Mouse (Mus musculus): ENCODE results near the gene Hook2. TPM values are rescaled to one million over a fixed set of nuclear protein-coding genes. Genes with fewer than 3 reads are reported as not detected.

Hook2 gene
- polyA plus RNA-seq, 2 experiments: 3.2 to 4.3 TPM

DNA sequence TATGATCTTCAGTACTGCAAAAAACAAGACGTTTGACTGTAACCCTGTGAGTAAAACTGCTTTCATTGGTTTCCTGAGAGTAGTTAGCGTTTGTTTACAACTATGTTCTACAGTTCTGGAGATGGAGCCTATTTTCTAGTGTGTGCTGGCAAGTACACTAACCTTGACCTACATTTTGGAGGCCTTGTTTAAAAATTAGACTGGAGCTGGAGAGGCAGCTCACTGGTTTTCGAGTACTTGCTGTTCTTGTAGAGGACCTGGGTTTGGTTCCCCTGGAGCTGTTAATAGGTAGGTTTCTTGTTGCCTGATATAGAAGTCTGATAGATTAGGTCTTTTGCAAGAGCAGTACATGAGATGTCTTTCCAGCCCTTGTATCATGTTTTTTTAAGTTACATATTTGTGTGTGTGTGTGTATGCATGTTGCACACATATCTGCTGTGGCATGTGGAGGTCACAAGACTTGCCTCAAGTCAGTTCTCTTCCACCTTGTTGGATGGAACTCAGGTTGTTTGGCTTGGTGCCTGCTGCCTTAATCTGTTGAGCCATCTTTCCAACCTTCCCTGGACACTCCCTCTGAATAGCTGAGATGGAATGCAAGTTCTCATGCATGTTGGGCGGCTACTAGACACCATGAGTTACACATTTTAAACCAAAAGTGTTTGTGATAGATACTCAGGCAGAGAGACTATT lies 42.4 kb downstream of the Hook2 start:
- 73% methylated on average over 4 of the region's 4 CpGs for WGBS (ENCODE audit: insufficient replicate concordance)
- peaks cover 19 to 22% of the 10 kb centered on the region in 2 experiments for H3K4me1 ChIP-seq (replicated peaks; ENCODE audit: control insufficient read depth in 2 of 2, insufficient read depth in 2 of 2, low read length in 1 of 2)
- DNase-seq (ENCODE audit: low read depth in 3 of 3, low spot score in 3 of 3): no peak

DNA sequence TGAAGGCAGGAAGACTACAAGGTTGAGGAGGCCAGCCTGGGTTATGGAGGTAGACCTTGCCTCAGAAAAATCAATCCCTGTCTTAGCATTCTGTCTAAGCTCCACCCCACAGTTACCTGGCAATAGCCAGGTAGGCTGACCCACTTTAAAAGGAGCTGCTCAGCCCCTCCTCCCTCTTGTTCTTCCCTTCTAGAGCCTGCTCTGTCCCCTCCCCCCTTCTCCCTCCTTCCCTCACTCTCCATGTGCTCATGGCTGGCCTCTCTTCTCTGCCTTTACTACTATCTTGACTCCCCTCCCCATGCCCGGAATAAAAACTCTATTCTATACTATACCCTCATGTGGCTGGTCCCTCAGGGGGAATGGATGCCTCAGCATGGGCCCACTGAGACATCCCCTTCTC lies 43.5 kb downstream of the Hook2 start:
- H3K4me1 ChIP-seq (replicated peaks; ENCODE audit: control insufficient read depth in 2 of 2, insufficient read depth in 2 of 2, low read length in 1 of 2): peaks cover 16 to 18% of the 10 kb centered on the region in 2 experiments
- peak overlapping the region; percentile 98 for H3K4me2 ChIP-seq (ENCODE audit: low read depth)

More for the DNA sequence above, 42.4 kb downstream of the Hook2 start:
- Histone ChIP-seq H3K27me3 (ENCODE audit: control insufficient read depth, insufficient read depth, low read length) (no peaks in the 10 kb centered on the region), H3K36me3 (replicated peaks; ENCODE audit: control insufficient read depth, insufficient read depth, low read depth) (peaks cover 37% of the 10 kb centered on the region), H3K4me2 (ENCODE audit: low read depth) (no peak overlapping the region), H3K9ac (replicated peaks) (no peak overlapping the region), H3K27ac (no peak overlapping the region), H3K4me3 (ENCODE audit: insufficient read depth in 1 of 2, low read depth in 2 of 2, low read length in 2 of 2) (no peak overlapping the region), H3K9me3 (ENCODE audit: control insufficient read depth, low read length) (no peaks in the 10 kb centered on the region)
- TF ChIP-seq EP300 (IDR thresholded peaks at IDR 0.05; ENCODE audit: low read depth) (no peak), CTCF (IDR thresholded peaks at IDR 0.05; ENCODE audit: low read depth) (no peak)
- no peak for ATAC-seq (ENCODE audit: insufficient read depth)

DNA sequence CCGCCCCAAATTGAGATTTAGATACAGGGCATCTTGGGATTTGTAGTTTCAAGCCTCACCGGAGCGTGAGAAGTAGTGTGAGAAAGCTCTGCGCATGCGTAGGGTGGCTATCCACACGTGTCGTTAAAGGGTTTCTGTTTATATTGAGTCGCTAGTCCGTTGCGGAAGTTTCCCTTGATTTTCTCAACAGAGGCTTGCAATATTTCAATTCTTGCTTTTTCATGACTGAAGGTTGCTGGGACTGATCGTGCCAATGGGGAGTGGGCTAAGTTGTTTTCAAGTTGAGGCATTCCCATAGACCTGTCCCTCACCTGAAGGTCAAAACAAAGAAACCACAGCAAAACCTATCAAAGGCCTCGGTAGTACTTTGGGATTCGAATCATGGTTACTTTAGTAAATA lies 44.4 kb downstream of the Hook2 start:
- Histone ChIP-seq H3K4me3 (ENCODE audit: insufficient read depth in 1 of 2, low read depth in 2 of 2, low read length in 2 of 2) (peak overlapping the region; percentile 50 to 79), H3K4me1 (replicated peaks; ENCODE audit: control insufficient read depth in 2 of 2, insufficient read depth in 2 of 2, low read length in 1 of 2) (peaks cover 15 to 18% of the 10 kb centered on the region in 2 experiments), H3K27ac (peak overlapping the region; percentile 75), H3K4me2 (ENCODE audit: low read depth) (peak overlapping the region; percentile 98), H3K9ac (replicated peaks) (peak overlapping the region; percentile 75), H3K36me3 (replicated peaks; ENCODE audit: control insufficient read depth, insufficient read depth, low read depth) (peaks cover 32% of the 10 kb centered on the region), H3K9me3 (ENCODE audit: control insufficient read depth, low read length) (no peaks in the 10 kb centered on the region), H3K27me3 (ENCODE audit: control insufficient read depth, insufficient read depth, low read length) (no peaks in the 10 kb centered on the region)
- 2% methylated on average over 13 of the region's 13 CpGs for WGBS (ENCODE audit: insufficient replicate concordance)
- TF ChIP-seq EP300 (IDR thresholded peaks at IDR 0.05; ENCODE audit: low read depth): no peak
- no peak for TF ChIP-seq CTCF (IDR thresholded peaks at IDR 0.05; ENCODE audit: low read depth)
- peak; percentile 70 to 71 (median 71) for DNase-seq (ENCODE audit: low read depth in 3 of 3, low spot score in 3 of 3)
- no peak for ATAC-seq (ENCODE audit: insufficient read depth)

More for the DNA sequence above, 43.5 kb downstream of the Hook2 start:
- Histone ChIP-seq H3K4me3 (ENCODE audit: insufficient read depth in 1 of 2, low read depth in 2 of 2, low read length in 2 of 2) (no peak overlapping the region), H3K27ac (0 out of 2 replicates have a peak overlapping the region, but pooled peaks have one; percentile 9), H3K9me3 (ENCODE audit: control insufficient read depth, low read length) (no peaks in the 10 kb centered on the region), H3K9ac (replicated peaks) (no peak overlapping the region), H3K27me3 (ENCODE audit: control insufficient read depth, insufficient read depth, low read length) (no peaks in the 10 kb centered on the region), H3K36me3 (replicated peaks; ENCODE audit: control insufficient read depth, insufficient read depth, low read depth) (peaks cover 37% of the 10 kb centered on the region)
- ATAC-seq (ENCODE audit: insufficient read depth) (no peak), DNase-seq (ENCODE audit: low read depth in 3 of 3, low spot score in 3 of 3) (no peak)
- 40% methylated on average over 1 of the region's 1 CpGs for WGBS (ENCODE audit: insufficient replicate concordance)
- TF ChIP-seq CTCF (IDR thresholded peaks at IDR 0.05; ENCODE audit: low read depth) (no peak), EP300 (IDR thresholded peaks at IDR 0.05; ENCODE audit: low read depth) (no peak)

DNA sequence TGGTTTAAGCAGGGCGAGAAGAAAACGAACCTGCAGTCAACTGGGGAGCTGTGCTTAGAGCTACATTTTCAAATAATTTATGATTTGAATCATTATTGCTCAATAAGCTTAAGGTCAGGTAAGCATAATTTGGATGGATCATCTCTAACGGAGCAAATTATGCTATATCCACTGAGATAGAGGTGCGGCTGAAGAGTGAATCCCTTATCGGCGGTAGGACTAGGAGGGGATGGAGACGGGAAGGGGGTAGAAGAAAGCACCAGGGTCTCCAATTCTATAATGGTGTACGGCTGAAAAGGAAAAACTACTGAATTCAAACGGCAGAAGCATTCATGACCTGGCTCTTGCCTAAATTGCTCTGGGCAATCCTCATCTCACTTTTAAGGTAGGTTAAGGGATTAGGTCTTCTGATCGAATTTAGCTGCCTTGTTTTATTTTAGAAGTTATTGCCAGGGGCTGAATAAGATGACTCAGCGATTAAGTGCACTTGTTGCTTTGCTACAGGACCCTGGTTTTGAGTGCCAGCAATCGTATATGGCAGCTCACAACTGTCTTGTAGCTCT lies 44.8 kb downstream of the Hook2 start:
- TF ChIP-seq EP300 (IDR thresholded peaks at IDR 0.05; ENCODE audit: low read depth) (no peak), CTCF (IDR thresholded peaks at IDR 0.05; ENCODE audit: low read depth) (no peak)
- H3K4me3 ChIP-seq (ENCODE audit: insufficient read depth in 1 of 2, low read depth in 2 of 2, low read length in 2 of 2): peak overlapping the region; percentile 79 to 91
- peaks cover 15 to 18% of the 10 kb centered on the region in 2 experiments for H3K4me1 ChIP-seq (replicated peaks; ENCODE audit: control insufficient read depth in 2 of 2, insufficient read depth in 2 of 2, low read length in 1 of 2)
- no peak for ATAC-seq (ENCODE audit: insufficient read depth)
- peaks cover 32% of the 10 kb centered on the region for H3K36me3 ChIP-seq (replicated peaks; ENCODE audit: control insufficient read depth, insufficient read depth, low read depth)
- H3K4me2 ChIP-seq (ENCODE audit: low read depth): peak overlapping the region; percentile 98
- peak overlapping the region; percentile 75 for H3K9ac ChIP-seq (replicated peaks)
- H3K27ac ChIP-seq: peak overlapping the region; percentile 75
- H3K9me3 ChIP-seq (ENCODE audit: control insufficient read depth, low read length): no peaks in the 10 kb centered on the region
- no peak for DNase-seq (ENCODE audit: low read depth in 3 of 3, low spot score in 3 of 3)
- no peaks in the 10 kb centered on the region for H3K27me3 ChIP-seq (ENCODE audit: control insufficient read depth, insufficient read depth, low read length)
- 2% methylated on average over 12 of the region's 12 CpGs for WGBS (ENCODE audit: insufficient replicate concordance)

DNA sequence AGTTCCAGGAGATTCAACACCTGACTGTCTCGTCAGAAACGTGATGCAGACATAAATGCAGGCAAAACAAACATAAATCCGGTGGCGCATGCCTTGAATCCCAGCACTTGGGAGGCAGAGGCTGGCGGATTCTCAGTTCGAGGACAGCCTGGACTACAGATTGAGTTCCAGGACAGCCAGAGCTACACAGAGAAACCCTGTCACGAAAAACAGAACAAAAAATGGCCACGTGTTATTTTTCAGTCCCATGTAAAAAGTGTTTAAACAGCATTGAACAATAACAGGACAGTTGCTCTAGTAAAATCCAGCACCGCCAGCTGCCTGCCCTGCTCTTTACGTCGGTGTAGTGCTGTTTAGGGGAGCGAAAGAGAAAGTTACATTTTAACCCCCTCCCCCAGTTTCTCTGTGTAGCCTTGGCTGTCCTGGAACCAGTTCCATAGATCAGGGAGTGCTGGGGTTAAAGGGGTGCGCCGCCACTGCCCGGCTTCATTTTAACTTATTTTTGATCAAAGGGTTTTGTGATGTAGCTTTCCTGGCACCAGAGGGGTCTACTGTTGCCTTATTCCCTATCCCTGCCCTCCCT lies 45.4 kb downstream of the Hook2 start:
- Histone ChIP-seq H3K27ac (peak overlapping the region; percentile 75), H3K27me3 (ENCODE audit: control insufficient read depth, insufficient read depth, low read length) (no peaks in the 10 kb centered on the region), H3K36me3 (replicated peaks; ENCODE audit: control insufficient read depth, insufficient read depth, low read depth) (peaks cover 33% of the 10 kb centered on the region), H3K9ac (replicated peaks) (peak overlapping the region; percentile 75), H3K4me3 (ENCODE audit: insufficient read depth in 1 of 2, low read depth in 2 of 2, low read length in 2 of 2) (peak overlapping the region; percentile 79 to 91), H3K4me1 (replicated peaks; ENCODE audit: control insufficient read depth in 2 of 2, insufficient read depth in 2 of 2, low read length in 1 of 2) (peaks cover 15 to 18% of the 10 kb centered on the region in 2 experiments), H3K9me3 (ENCODE audit: control insufficient read depth, low read length) (no peaks in the 10 kb centered on the region), H3K4me2 (ENCODE audit: low read depth) (peak overlapping the region; percentile 98)
- DNase-seq (ENCODE audit: low read depth in 3 of 3, low spot score in 3 of 3): peak in 1 of 3 experiments; percentile 31
- WGBS (ENCODE audit: insufficient replicate concordance): under 1% methylated on average over 15 of the region's 15 CpGs
- TF ChIP-seq EP300 (IDR thresholded peaks at IDR 0.05; ENCODE audit: low read depth): no peak
- no peak for TF ChIP-seq CTCF (IDR thresholded peaks at IDR 0.05; ENCODE audit: low read depth)
- peak; percentile 4; the same call in 1 of the 2 replicates for ATAC-seq (ENCODE audit: insufficient read depth)
